Mouse (Mus musculus): ENCODE results near the gene Olfr482.

Olfr482 gene

GRCm38 (mm10) chr7:108097486-108097885, at the start of gene Olfr482:
Gene Olfr482 (minus strand): TSS chr7:108097586.
- DNase-seq: no peak

GRCm38 (mm10) chr7:108127349-108127748, 30.0 kb upstream of the Olfr482 start, which contains the start of gene Olfr484:
Gene Olfr484 (minus strand): TSS chr7:108127449.
- no peak for DNase-seq

- no peak for DNase-seq
Measured at GRCm38 (mm10) chr7:108121416-108121815, 24.0 kb upstream of the Olfr482 start.

GRCm38 (mm10) chr7:108120681-108121080, 23.3 kb upstream of the Olfr482 start:
- no peak for DNase-seq

- no peak for DNase-seq
Measured at GRCm38 (mm10) chr7:108100549-108100948, 3.2 kb upstream of the Olfr482 start, which contains the start of gene Olfr483. Gene Olfr483 (plus strand): TSS chr7:108100849.

GRCm38 (mm10) chr7:108079555-108079954, 17.8 kb downstream of the Olfr482 start, which contains the start of gene Olfr481:
Gene Olfr481 (plus strand): TSS chr7:108079855.
- no peak for DNase-seq

- no peak for DNase-seq
Measured at GRCm38 (mm10) chr7:108067246-108067645, 30.1 kb downstream of the Olfr482 start, which contains the start of gene Olfr480. Gene Olfr480 (minus strand): TSS chr7:108067346.

GRCm38 (mm10) chr7:108050393-108050792, 47.0 kb downstream of the Olfr482 start, which contains the start of gene Olfr479:
Gene Olfr479 (plus strand): TSS chr7:108050693.
- DNase-seq: no peak
